Mouse (Mus musculus) kidney, postnatal 25 days (tissue): ENCODE results near the gene Kctd12.
A peak's percentile ranks its signal among the peaks of the same experiment; 100 is the strongest.

ENCODE experiments used
- DNase-seq, 2 experiments: peaks; one replicate each; pipeline ENCODE4 v3.0.0; 2021; ENCODE audit warnings: mixed read lengths in 2 of 2

Gene Kctd12

GRCm38 (mm10) chr14:102982627-102983540, at the start of gene Kctd12:
Kctd12 (minus strand) TSS chr14:102982637.
- DNase-seq, result peak; percentile 89 to 96

GRCm38 (mm10) chr14:103029203-103029602, 46.8 kb upstream of the Kctd12 start:
- DNase-seq, result no peak

GRCm38 (mm10) chr14:103020046-103020445, 37.6 kb upstream of the Kctd12 start:
- peak; percentile 37 to 50 for DNase-seq

GRCm38 (mm10) chr14:103017009-103017408, 34.6 kb upstream of the Kctd12 start:
- no peak for DNase-seq

GRCm38 (mm10) chr14:103012563-103013150, 30.2 kb upstream of the Kctd12 start:
- peak; percentile 69 to 71 for DNase-seq

GRCm38 (mm10) chr14:103011782-103012181, 29.3 kb upstream of the Kctd12 start:
- DNase-seq, result peak; percentile 35 to 57

- DNase-seq, result no peak
Observed at GRCm38 (mm10) chr14:103007737-103008136, 25.3 kb upstream of the Kctd12 start.

- peak; percentile 71 to 89 for DNase-seq
Observed at GRCm38 (mm10) chr14:102994662-102995561, 12.5 kb upstream of the Kctd12 start.

- no peak for DNase-seq
Observed at GRCm38 (mm10) chr14:102990765-102991164, 8.3 kb upstream of the Kctd12 start.

- no peak for DNase-seq
Observed at GRCm38 (mm10) chr14:102989866-102990265, 7.4 kb upstream of the Kctd12 start.

GRCm38 (mm10) chr14:102989254-102989653, 6.8 kb upstream of the Kctd12 start:
- DNase-seq, result no peak

- DNase-seq, result no peak
Observed at GRCm38 (mm10) chr14:102987626-102988025, 5.2 kb upstream of the Kctd12 start.

GRCm38 (mm10) chr14:102983686-102984085, 1.2 kb upstream of the Kctd12 start:
- DNase-seq, result no peak

- DNase-seq, result peak; percentile 45 to 73
Observed at GRCm38 (mm10) chr14:102982016-102982626, 316 bp downstream of the Kctd12 start.

GRCm38 (mm10) chr14:102981441-102982015, 909 bp downstream of the Kctd12 start:
- DNase-seq, result peak; percentile 73 to 84

GRCm38 (mm10) chr14:102980986-102981385, 1.5 kb downstream of the Kctd12 start:
- no peak for DNase-seq

- DNase-seq, result peak; percentile 60 to 65
Observed at GRCm38 (mm10) chr14:102980481-102980880, 2.0 kb downstream of the Kctd12 start.

- no peak for DNase-seq
Observed at GRCm38 (mm10) chr14:102979831-102980230, 2.6 kb downstream of the Kctd12 start.

GRCm38 (mm10) chr14:102975865-102976264, 6.6 kb downstream of the Kctd12 start:
- DNase-seq, result peak; percentile 40 to 68

GRCm38 (mm10) chr14:102968824-102969223, 13.6 kb downstream of the Kctd12 start:
- DNase-seq, result no peak

- no peak for DNase-seq
Observed at GRCm38 (mm10) chr14:102966241-102966640, 16.2 kb downstream of the Kctd12 start.

GRCm38 (mm10) chr14:102965841-102966240, 16.6 kb downstream of the Kctd12 start:
- DNase-seq, result no peak
